Mouse (Mus musculus): ENCODE measurements around the gene Lrrc71.

The Lrrc71 gene

GRCm38 (mm10) chr3:87763202-87763601 is 14.8 kb upstream of the Lrrc71 start:
- DNase-seq: no peak

GRCm38 (mm10) chr3:87761408-87762375 is 13.3 kb upstream of the Lrrc71 start:
- no peak for DNase-seq

- no peak for DNase-seq
These were observed 10.2 kb upstream of the Lrrc71 start for GRCm38 (mm10) chr3:87758641-87759040.

DNA sequence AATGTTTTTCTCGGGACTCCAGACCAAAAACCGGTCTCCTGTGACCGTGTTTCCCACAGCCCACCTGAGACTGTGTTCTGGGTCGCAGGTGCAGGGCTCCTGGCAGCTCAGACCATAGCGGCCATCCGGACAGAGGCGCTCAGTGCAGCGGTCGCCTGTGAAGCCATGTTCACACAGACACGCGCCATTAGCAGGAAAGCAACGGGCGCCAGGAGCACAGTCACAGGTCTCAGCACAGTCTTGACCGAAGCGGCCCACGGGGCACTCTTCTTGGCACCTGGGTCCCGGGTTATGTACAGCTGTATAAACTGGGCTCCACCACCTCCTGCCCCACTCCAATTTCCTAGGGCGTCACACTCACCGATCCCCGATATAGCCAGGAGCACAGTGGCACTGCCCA is 8.1 kb upstream of the Lrrc71 start:
- DNase-seq: no peak

DNA sequence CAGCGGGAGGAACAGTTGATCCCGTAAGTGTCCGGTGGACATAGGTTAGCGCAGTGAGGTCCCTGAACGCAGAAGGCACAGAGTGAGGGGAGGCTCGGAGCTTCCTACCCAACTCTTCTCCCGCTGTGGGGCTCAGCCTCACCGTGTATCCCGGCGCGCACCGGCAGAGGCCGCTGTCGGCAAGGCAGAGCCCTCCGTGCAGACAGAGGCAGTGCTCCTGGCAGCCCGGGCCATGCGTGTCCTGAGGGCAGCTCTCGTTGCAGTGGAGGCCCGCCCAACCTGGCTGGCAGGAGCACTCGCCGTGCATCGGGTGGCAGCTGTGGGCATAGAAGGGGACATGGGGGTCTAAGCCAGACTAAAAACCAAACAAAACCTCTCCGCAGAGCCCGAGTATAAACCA is 7.5 kb upstream of the Lrrc71 start:
- DNase-seq: peak; percentile 80 to 84

- DNase-seq: no peak
These were observed 5.4 kb upstream of the Lrrc71 start for GRCm38 (mm10) chr3:87753829-87754228.

DNA sequence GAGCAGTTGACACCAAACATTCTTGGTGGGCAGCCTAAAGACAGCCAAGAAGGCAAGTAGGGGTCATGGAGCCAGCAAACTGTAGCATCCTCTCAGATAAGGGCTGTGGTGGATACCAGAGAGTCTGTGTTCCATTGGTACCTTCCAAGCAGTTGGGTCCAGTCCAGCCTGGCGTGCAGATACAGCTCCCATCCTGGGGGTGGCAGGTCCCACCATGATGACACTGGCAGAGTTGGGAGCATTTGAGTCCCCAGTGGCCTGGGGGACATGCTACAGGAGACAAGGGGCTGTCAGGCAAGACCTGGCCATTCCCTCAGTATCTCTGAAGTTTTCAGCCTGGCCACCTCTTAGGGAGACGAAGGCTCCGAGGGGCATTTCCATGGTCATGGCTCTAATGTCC is 4.1 kb upstream of the Lrrc71 start:
- DNase-seq: no peak

GRCm38 (mm10) chr3:87749977-87750376 is 1.6 kb upstream of the Lrrc71 start:
- no peak for DNase-seq

DNA sequence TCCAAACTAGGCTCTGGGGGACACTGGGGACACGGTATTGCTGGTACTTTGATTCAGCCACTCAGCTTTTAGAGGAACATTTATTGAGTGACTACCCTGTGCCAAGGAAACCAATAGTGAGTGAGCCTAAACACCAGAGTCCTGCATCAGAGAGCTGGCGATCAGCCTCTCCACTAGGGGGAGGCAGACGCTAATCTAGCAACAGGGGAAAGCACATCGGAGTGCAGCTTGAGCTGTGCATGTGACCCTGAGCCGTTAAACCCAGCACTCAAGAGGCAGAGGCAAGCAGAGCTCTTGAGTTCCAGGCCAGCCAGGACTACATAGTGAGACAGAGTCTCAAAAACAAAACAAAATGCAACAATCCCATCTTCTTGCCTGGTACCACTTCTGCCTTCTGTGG is 611 bp upstream of the Lrrc71 start:
- peak; percentile 44 to 67 for DNase-seq

GRCm38 (mm10) chr3:87745036-87745659 is 3.3 kb downstream of the Lrrc71 start:
- no peak for DNase-seq

DNA sequence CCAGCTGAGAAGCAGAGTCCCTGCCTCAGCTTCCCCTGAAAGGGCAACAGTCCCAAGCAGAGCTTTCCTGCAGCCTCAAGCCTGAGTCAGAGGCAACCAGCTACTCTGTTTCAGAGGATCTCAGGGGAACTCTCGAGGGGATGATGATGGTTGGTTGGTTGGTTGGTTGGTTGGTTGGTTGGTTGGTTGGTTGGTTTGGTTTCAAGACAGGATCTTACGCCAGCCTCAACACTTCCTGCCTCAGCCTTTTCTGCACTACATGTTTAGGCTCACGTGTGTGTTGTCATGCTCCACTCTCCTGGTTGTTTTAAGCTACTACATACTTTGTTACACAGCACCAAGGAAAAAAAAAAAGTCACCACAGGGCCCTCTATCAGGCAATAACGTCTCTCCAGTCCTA is 4.5 kb downstream of the Lrrc71 start:
- no peak for DNase-seq

DNA sequence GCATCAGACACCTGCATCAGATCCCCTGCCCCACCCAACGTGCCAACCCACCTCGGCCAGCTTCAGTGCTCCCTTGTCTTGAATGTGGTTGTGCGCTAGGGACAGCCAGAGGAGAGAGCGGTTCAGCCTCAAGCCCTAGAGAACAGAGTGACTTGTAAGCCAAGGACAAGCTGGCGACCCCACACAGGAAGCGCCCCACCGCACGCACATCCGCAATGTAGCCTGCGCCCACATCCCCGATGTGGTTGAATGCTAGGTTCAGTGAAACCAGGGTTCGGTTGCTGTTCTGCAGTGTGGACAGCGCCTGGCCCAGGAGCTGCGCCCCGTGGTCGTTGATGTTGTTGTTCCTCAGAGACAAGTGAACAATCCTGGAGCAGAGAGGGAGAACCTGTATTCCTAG is 5.7 kb downstream of the Lrrc71 start:
- no peak for DNase-seq

- no peak for DNase-seq
These were observed 6.4 kb downstream of the Lrrc71 start for GRCm38 (mm10) chr3:87742013-87742412.

GRCm38 (mm10) chr3:87738906-87739305 is 9.5 kb downstream of the Lrrc71 start:
- DNase-seq: no peak

GRCm38 (mm10) chr3:87735335-87735734 is 13.1 kb downstream of the Lrrc71 start:
- no peak for DNase-seq

- DNase-seq: peak in 1 of 2 experiments; percentile 10
These were observed 14.3 kb downstream of the Lrrc71 start for GRCm38 (mm10) chr3:87733984-87734761.

DNA sequence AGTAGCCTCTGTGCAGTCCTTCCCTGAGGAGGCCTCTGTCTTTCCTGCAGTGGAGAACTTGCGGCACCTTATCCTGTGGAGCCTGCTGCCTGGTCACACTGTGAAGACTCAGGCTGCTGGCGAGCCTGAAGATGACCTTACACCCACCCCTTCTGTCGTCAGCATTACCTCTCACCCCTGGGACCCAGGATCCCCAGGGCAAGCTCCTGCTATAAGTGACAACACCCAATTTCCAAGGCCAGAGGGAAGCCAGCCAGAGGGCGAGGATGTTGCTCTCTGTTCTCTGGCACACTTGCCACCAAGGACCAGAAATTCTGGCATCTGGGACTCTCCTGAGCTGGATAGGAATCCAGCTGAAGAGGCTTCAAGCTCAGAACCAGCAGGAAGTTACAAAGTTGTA is 15.3 kb downstream of the Lrrc71 start:
- no peak for DNase-seq

DNA sequence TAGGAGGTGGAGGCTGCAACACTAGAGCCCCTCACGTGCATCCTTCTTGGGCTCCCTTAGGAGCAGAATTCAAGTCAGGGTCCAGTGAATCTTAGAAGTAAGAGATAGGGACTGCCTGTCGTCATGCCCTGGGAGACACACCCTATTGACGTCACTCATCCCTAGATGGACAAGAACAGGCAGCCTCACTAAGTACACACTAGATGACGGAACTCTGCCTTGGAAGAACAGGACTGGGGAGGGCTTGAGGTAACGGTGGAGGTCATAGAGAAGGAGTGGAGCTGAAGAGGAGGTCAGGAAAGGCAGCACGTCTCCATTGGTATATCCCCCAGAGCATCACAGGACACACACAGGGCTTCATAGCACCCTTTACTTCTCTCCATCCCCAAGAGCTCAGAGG is 19.7 kb downstream of the Lrrc71 start:
- DNase-seq: no peak

DNA sequence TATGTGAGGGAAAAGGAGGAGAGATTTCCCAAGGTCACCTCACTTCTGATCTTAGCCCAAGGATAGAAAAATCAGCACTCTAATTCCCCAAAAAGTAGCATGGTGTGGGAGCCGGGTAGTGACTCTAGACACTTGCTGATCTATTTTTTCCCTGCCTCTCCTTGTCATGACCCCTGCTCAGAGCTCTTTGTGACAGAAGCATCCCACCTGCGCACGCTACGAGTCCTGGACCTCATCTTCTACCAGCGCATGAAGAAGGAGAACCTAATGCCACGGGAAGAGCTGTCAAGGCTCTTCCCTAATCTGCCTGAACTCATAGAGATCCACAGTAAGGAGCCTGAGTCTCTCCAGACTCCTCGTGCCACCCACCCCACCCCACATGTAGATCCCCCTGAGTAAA is 22.2 kb downstream of the Lrrc71 start:
- DNase-seq: no peak

GRCm38 (mm10) chr3:87725396-87726160 is 22.8 kb downstream of the Lrrc71 start:
- no peak for DNase-seq

GRCm38 (mm10) chr3:87724556-87724955 is 23.9 kb downstream of the Lrrc71 start:
- no peak for DNase-seq

- no peak for DNase-seq
These were observed 29.9 kb downstream of the Lrrc71 start for GRCm38 (mm10) chr3:87718525-87718924.

Data from lung, adult 18-20 months (tissue).